Mouse (Mus musculus) testis, postnatal 10 days (tissue): ENCODE data around the gene Chrna10.

Source experiments
- DNase-seq: peaks from one replicate; pipeline ENCODE4 v3.0.0; 2021; ENCODE audit warnings: low spot score

The Chrna10 gene

GRCm38 (mm10) chr7:102081784-102082183 is 34.8 kb downstream of the Chrna10 start:
- DNase-seq: no peak

- no peak for DNase-seq
These were observed 36.3 kb downstream of the Chrna10 start for GRCm38 (mm10) chr7:102080311-102080710.

- no peak for DNase-seq
These were observed 38.1 kb downstream of the Chrna10 start for GRCm38 (mm10) chr7:102078517-102078916.

- no peak for DNase-seq
These were observed 39.8 kb downstream of the Chrna10 start for GRCm38 (mm10) chr7:102076714-102077296.

- no peak for DNase-seq
These were observed 50.3 kb downstream of the Chrna10 start for GRCm38 (mm10) chr7:102066363-102066762.

- peak; percentile 92 for DNase-seq
These were observed 51.4 kb downstream of the Chrna10 start, which contains the start of the genes Rnf121, Xndc1 and Xntrpc for GRCm38 (mm10) chr7:102065046-102065891. TSS of gene Rnf121 (minus strand) at chr7:102065469. TSS of gene Xndc1 (plus strand) at chr7:102065511. TSS of gene Xntrpc (plus strand) at chr7:102065713.

- no peak for DNase-seq
These were observed 52.0 kb downstream of the Chrna10 start for GRCm38 (mm10) chr7:102064655-102065045.

- DNase-seq: no peak
These were observed 52.7 kb downstream of the Chrna10 start for GRCm38 (mm10) chr7:102063891-102064290.

- no peak for DNase-seq
These were observed 54.4 kb downstream of the Chrna10 start for GRCm38 (mm10) chr7:102062203-102062602.

GRCm38 (mm10) chr7:102061353-102061752 is 55.3 kb downstream of the Chrna10 start:
- DNase-seq: no peak
